Mouse (Mus musculus): Measurements from ENCODE around the gene F7. TPM values are rescaled to one million over a fixed set of nuclear protein-coding genes. Genes with fewer than 3 reads are reported as not detected.

Gene F7
- polyA plus RNA-seq, 1 experiment from 2014 or later = 0.11 TPM

DNA sequence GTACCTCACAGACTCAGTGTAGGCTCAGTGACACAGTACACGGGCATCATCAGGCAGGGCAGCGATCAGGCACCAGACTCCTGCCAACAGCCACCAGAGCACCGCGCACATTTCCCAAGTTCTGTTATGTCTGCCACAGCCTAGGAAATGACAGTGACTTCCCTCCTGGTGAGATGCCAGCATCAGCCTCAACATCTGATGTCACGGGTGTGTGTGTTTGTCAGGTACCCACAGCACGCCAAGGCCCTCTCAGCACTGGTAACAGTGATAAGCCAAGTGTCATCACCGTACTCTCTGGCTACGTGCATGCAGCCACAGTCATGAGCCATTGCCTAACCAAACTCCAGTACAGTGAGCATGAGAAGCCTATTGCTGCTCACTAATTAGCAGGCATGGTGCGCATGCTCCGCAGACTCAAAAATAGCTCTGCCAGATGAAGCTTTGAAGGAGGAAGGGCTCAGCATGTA is 10.5 kb downstream of the F7 start:
- Histone ChIP-seq H3K9ac (no peak overlapping the region), H3K9me3 (replicated peaks) (no peaks in the 10 kb centered on the region), H3K4me2 (replicated peaks) (no peak overlapping the region), H3K27me3 (no peaks in the 10 kb centered on the region), H3K4me3 (replicated peaks) (no peak overlapping the region), H3K27ac (replicated peaks) (0 out of 2 replicates have a peak overlapping the region, but pooled peaks have one; percentile 11), H3K36me3 (no peaks in the 10 kb centered on the region), H3K4me1 (peaks cover 8% of the 10 kb centered on the region; the same call in 1 of the 2 replicates)
- 80% methylated on average over 10 of the region's 10 CpGs for WGBS
- ATAC-seq (ENCODE audit: insufficient number of reproducible peaks, low FRiP score, low TSS enrichment, low read depth) = no peak

DNA sequence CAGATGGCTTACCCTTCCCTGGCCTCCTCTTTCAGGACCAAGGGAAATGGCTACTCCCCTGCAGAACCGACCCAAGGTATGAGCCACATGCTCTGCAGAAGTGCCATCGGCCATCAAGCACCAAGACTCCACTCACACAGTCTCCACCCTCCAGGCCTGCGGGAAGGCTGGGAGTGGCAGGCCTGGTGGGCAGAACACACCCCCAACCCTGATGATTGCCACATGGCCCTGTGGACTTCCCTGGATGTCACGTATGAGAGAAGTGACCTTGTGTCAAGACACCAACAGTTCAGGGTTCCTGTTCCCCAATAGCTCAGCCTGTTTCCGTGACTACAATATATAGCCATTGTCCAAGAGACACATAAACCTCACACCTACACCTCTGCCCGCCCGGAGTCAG is 11.2 kb downstream of the F7 start, which contains the start of gene F10:
TSS of gene F10 (plus strand) at position 294 of the 400 bp plus-strand sequence.
- no peak within 1 kb of the TSS for H3K4me3 ChIP-seq (replicated peaks)
- peak within 1 kb of the TSS; percentile 11; the same call in 1 of the 2 replicates for H3K27ac ChIP-seq (replicated peaks)
- no peaks in the 10 kb centered on the region for H3K36me3 ChIP-seq
- H3K9me3 ChIP-seq (replicated peaks) = no peaks in the 10 kb centered on the region
- ATAC-seq (ENCODE audit: insufficient number of reproducible peaks, low FRiP score, low TSS enrichment, low read depth) = no peak
- H3K4me2 ChIP-seq (replicated peaks) = no peak within 1 kb of the TSS
- 62% methylated on average over 7 of the region's 7 CpGs for WGBS
- no peaks in the 10 kb centered on the region for H3K27me3 ChIP-seq
- no peak within 1 kb of the TSS for H3K9ac ChIP-seq
- H3K4me1 ChIP-seq = peaks cover 8% of the 10 kb centered on the region; the same call in 1 of the 2 replicates

DNA sequence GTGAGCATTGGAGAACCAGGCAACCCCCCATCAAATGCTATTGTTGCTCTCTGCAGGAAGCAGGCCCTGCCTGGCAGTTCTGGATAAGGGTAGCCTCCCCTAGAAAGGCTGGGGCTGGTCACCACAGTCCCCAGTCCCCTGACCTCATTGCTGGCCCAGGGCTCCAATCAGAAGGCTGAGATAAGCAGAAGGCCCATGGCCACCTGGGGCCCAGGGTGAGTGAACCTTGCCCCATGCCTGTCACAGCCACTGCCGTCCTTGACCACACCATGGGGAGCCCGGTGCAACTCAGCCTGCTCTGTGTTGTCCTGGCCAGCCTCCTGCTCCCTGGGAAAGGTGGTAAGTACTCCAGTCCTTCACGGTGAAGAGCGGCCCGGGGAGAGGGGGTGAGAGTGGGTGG is 11.7 kb downstream of the F7 start:
- Histone ChIP-seq H3K36me3 (no peaks in the 10 kb centered on the region), H3K9me3 (replicated peaks) (no peaks in the 10 kb centered on the region), H3K27me3 (no peaks in the 10 kb centered on the region), H3K4me1 (peaks cover 8% of the 10 kb centered on the region; the same call in 1 of the 2 replicates), H3K4me2 (replicated peaks) (no peak overlapping the region), H3K27ac (replicated peaks) (no peak overlapping the region), H3K4me3 (replicated peaks) (no peak overlapping the region), H3K9ac (no peak overlapping the region)
- ATAC-seq (ENCODE audit: insufficient number of reproducible peaks, low FRiP score, low TSS enrichment, low read depth) = no peak
- WGBS = 62% methylated on average over 5 of the region's 5 CpGs

- Histone ChIP-seq H3K4me1 (peaks cover 8% of the 10 kb centered on the region; the same call in 1 of the 2 replicates), H3K36me3 (no peaks in the 10 kb centered on the region), H3K4me2 (replicated peaks) (no peak overlapping the region), H3K27me3 (no peaks in the 10 kb centered on the region), H3K9me3 (replicated peaks) (no peaks in the 10 kb centered on the region), H3K9ac (no peak overlapping the region), H3K4me3 (replicated peaks) (no peak overlapping the region), H3K27ac (replicated peaks) (no peak overlapping the region)
- ATAC-seq (ENCODE audit: insufficient number of reproducible peaks, low FRiP score, low TSS enrichment, low read depth) = no peak
- 75% methylated on average over 6 of the region's 6 CpGs for WGBS
These were observed 13.2 kb downstream of the F7 start for GRCm38 (mm10) chr8:13039054-13039453.

GRCm38 (mm10) chr8:13041459-13041858 is 15.6 kb downstream of the F7 start:
- Histone ChIP-seq H3K9ac (no peak overlapping the region), H3K4me2 (replicated peaks) (no peak overlapping the region), H3K27ac (replicated peaks) (no peak overlapping the region), H3K36me3 (no peaks in the 10 kb centered on the region), H3K4me3 (replicated peaks) (no peak overlapping the region), H3K9me3 (replicated peaks) (no peaks in the 10 kb centered on the region), H3K27me3 (no peaks in the 10 kb centered on the region), H3K4me1 (peaks cover 5% of the 10 kb centered on the region; the same call in 1 of the 2 replicates)
- 81% methylated on average over 4 of the region's 4 CpGs for WGBS
- ATAC-seq (ENCODE audit: insufficient number of reproducible peaks, low FRiP score, low TSS enrichment, low read depth) = no peak

- Histone ChIP-seq H3K4me3 (replicated peaks) (no peak overlapping the region), H3K9me3 (replicated peaks) (no peaks in the 10 kb centered on the region), H3K36me3 (no peaks in the 10 kb centered on the region), H3K27me3 (no peaks in the 10 kb centered on the region), H3K27ac (replicated peaks) (no peak overlapping the region), H3K4me2 (replicated peaks) (no peak overlapping the region), H3K9ac (no peak overlapping the region), H3K4me1 (no peaks in the 10 kb centered on the region)
- no peak for ATAC-seq (ENCODE audit: insufficient number of reproducible peaks, low FRiP score, low TSS enrichment, low read depth)
- 53% methylated on average over 5 of the region's 5 CpGs for WGBS
These were observed 21.8 kb downstream of the F7 start for GRCm38 (mm10) chr8:13047652-13048051.

GRCm38 (mm10) chr8:13050550-13050949 is 24.7 kb downstream of the F7 start:
- no peak overlapping the region for H3K9ac ChIP-seq
- H3K4me3 ChIP-seq (replicated peaks) = no peak overlapping the region
- 83% methylated on average over 10 of the region's 10 CpGs for WGBS
- H3K36me3 ChIP-seq = no peaks in the 10 kb centered on the region
- H3K27ac ChIP-seq (replicated peaks) = no peak overlapping the region
- ATAC-seq (ENCODE audit: insufficient number of reproducible peaks, low FRiP score, low TSS enrichment, low read depth) = no peak
- H3K4me1 ChIP-seq = no peaks in the 10 kb centered on the region
- no peaks in the 10 kb centered on the region for H3K27me3 ChIP-seq
- no peaks in the 10 kb centered on the region for H3K9me3 ChIP-seq (replicated peaks)
- no peak overlapping the region for H3K4me2 ChIP-seq (replicated peaks)

DNA sequence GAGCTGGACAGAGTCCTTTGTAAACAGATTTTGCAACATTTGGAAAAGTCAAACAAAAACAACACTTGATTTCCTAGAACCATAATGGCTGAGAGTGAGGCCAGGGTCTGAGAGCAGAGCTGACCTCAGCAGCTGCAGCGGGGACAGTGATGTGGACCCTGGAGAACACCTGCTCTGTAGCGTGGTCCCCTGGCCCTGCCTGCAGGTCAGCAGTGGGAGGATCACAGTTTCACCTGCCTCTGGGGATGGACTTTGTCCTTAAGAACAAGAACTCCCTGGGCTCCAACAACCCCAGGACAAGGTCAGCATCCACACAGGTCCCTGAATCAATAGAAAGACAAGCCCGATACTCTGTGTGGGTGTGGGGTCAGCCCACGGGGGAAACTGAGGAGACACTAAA is 31.5 kb downstream of the F7 start:
- no peaks in the 10 kb centered on the region for H3K9me3 ChIP-seq (replicated peaks)
- no peaks in the 10 kb centered on the region for H3K4me1 ChIP-seq
- no peaks in the 10 kb centered on the region for H3K36me3 ChIP-seq
- no peak overlapping the region for H3K27ac ChIP-seq (replicated peaks)
- no peak for ATAC-seq (ENCODE audit: insufficient number of reproducible peaks, low FRiP score, low TSS enrichment, low read depth)
- WGBS = 84% methylated on average over 4 of the region's 4 CpGs
- no peak overlapping the region for H3K9ac ChIP-seq
- no peaks in the 10 kb centered on the region for H3K27me3 ChIP-seq
- H3K4me3 ChIP-seq (replicated peaks) = no peak overlapping the region
- no peak overlapping the region for H3K4me2 ChIP-seq (replicated peaks)

GRCm38 (mm10) chr8:13060441-13061150 is 34.8 kb downstream of the F7 start, which contains the start of gene Proz:
Gene Proz, plus strand, starts transcription at chr8:13060914.
- whole genome bisulfite sequencing = 77% methylated on average over 17 of the region's 17 CpGs

DNA sequence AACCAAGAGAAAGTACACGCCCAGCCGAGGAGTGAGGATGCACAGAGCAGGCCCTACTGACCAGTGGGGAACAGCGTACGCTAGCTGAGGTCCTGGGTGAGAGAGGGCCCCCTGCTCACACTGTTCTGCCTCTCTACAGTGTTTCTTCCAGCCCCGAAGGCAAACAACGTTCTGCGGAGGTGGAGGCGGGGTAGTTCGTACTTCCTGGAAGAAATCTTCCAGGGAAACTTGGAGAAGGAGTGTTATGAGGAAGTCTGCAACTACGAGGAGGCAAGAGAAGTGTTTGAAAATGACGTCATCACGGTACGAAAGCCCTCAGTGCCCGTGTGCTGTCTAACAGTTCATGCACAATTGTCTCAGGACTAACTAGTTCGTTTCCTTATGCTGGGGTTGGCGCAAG is 37.3 kb downstream of the F7 start:
- Histone ChIP-seq H3K9ac (no peak overlapping the region), H3K4me2 (replicated peaks) (no peak overlapping the region), H3K4me3 (replicated peaks) (no peak overlapping the region), H3K9me3 (replicated peaks) (no peaks in the 10 kb centered on the region), H3K27ac (replicated peaks) (no peak overlapping the region), H3K27me3 (no peaks in the 10 kb centered on the region), H3K4me1 (no peaks in the 10 kb centered on the region), H3K36me3 (no peaks in the 10 kb centered on the region)
- ATAC-seq (ENCODE audit: insufficient number of reproducible peaks, low FRiP score, low TSS enrichment, low read depth) = no peak
- 68% methylated on average over 16 of the region's 16 CpGs for WGBS

More at GRCm38 (mm10) chr8:13060441-13061150, 34.8 kb downstream of the F7 start, which contains the start of gene Proz:
- H3K9ac ChIP-seq = no peak within 1 kb of the TSS
- no peak within 1 kb of the TSS for H3K4me2 ChIP-seq (replicated peaks)
- H3K9me3 ChIP-seq (replicated peaks) = no peaks in the 10 kb centered on the region
- H3K4me3 ChIP-seq (replicated peaks) = no peak within 1 kb of the TSS
- H3K27ac ChIP-seq (replicated peaks) = no peak within 1 kb of the TSS
- H3K4me1 ChIP-seq = no peaks in the 10 kb centered on the region
- no peaks in the 10 kb centered on the region for H3K27me3 ChIP-seq
- no peaks in the 10 kb centered on the region for H3K36me3 ChIP-seq
- ATAC-seq (ENCODE audit: insufficient number of reproducible peaks, low FRiP score, low TSS enrichment, low read depth) = no peak

DNA sequence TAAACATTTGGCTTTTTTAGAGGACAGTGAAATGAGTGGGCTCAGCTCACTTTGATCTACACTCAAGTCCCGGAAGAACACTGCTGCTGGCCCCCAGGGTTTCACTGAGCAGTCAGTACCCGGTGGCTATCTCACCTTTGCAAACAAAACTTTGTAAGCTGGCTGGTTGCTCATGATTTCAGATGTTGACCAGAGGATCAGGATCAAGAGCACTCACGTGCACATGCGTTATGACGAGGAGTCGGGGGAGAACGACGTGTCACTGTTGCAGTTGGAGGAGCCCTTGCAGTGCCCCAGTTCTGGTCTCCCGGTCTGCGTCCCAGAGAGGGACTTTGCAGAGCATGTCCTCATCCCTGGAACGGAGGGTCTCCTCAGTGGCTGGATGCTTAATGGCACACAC is 47.4 kb downstream of the F7 start:
- H3K4me2 ChIP-seq (replicated peaks) = no peak overlapping the region
- H3K4me1 ChIP-seq = no peaks in the 10 kb centered on the region
- ATAC-seq (ENCODE audit: insufficient number of reproducible peaks, low FRiP score, low TSS enrichment, low read depth) = no peak
- no peak overlapping the region for H3K4me3 ChIP-seq (replicated peaks)
- H3K27me3 ChIP-seq = no peaks in the 10 kb centered on the region
- no peaks in the 10 kb centered on the region for H3K9me3 ChIP-seq (replicated peaks)
- H3K36me3 ChIP-seq = peaks cover 50% of the 10 kb centered on the region
- H3K27ac ChIP-seq (replicated peaks) = no peak overlapping the region
- no peak overlapping the region for H3K9ac ChIP-seq
- 94% methylated on average over 11 of the region's 11 CpGs for WGBS

DNA sequence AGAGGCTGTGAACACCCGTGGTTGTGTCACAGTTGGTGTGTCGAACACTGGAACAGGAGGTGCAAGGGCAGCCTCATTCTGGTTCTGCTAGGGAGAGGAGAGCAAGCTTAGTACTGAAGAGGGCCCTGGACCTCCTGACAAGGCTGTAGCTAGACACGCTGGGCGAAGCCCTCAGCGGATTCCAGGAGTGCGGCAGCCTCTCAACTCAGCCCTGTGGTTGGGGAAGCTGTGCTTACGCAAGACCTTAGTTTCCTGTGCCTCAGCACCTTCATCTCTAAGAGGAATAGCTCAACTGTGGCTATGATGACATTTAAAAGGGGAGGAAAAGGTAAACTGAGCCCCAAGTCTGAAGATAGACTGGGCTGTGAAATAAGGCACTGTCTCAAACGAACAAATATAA is 49.2 kb downstream of the F7 start:
- Histone ChIP-seq H3K27me3 (no peaks in the 10 kb centered on the region), H3K9me3 (replicated peaks) (no peaks in the 10 kb centered on the region), H3K27ac (replicated peaks) (no peak overlapping the region), H3K9ac (no peak overlapping the region), H3K4me1 (no peaks in the 10 kb centered on the region), H3K4me2 (replicated peaks) (no peak overlapping the region), H3K4me3 (replicated peaks) (no peak overlapping the region), H3K36me3 (peaks cover 68% of the 10 kb centered on the region)
- WGBS = 94% methylated on average over 8 of the region's 8 CpGs
- no peak for ATAC-seq (ENCODE audit: insufficient number of reproducible peaks, low FRiP score, low TSS enrichment, low read depth)
